Mouse (Mus musculus): ENCODE measurements around the gene Rrp1b.

DNA sequence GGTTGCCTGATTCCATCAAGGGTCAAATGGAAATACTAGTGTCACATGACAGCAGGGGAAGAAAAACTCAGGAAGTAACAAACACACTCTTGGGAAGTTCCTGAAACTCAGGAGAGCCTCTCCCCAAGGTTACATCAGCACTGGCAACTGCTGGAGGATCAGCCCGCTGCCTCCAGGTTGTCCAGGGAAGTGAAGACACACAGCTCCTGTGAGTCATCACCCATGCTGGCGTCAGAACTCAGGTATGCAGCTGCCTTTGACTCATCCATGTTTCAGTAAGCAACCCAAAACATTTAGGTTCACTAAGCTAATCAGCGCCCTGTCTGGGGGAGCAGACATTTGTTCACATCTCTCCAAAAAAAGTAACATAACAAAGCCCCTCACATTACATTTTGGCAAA lies 32.6 kb upstream of the Rrp1b start:
- TF ChIP-seq CTCF (IDR thresholded peaks at IDR 0.05; ENCODE audit: low read depth): no peak
- TF ChIP-seq EP300 (IDR thresholded peaks at IDR 0.05; ENCODE audit: low read depth): no peak

Data from heart, postnatal 0 days (tissue).